Mouse (Mus musculus) retina, adult 2 months (tissue): ENCODE data around the gene Ubtd1.

Source experiments
- DNase-seq: peaks from one replicate; pipeline ENCODE4 v3.0.0-alpha.2; 2012; ENCODE audit warnings: low read depth, low spot score

The Ubtd1 gene

GRCm38 (mm10) chr19:42021681-42022541 is 40.3 kb downstream of the Ubtd1 start:
- DNase-seq, result peak; percentile 84

GRCm38 (mm10) chr19:42022542-42022848 is 40.9 kb downstream of the Ubtd1 start:
- DNase-seq, result no peak

- peak; percentile 65 for DNase-seq
These were observed 44.6 kb downstream of the Ubtd1 start for GRCm38 (mm10) chr19:42026158-42026557.

GRCm38 (mm10) chr19:42031112-42031511 is 49.5 kb downstream of the Ubtd1 start:
- DNase-seq, result no peak

GRCm38 (mm10) chr19:42033611-42034010 is 52.0 kb downstream of the Ubtd1 start:
- DNase-seq, result no peak

GRCm38 (mm10) chr19:42034146-42034775 is 52.7 kb downstream of the Ubtd1 start:
- DNase-seq, result no peak

- no peak for DNase-seq
These were observed 53.4 kb downstream of the Ubtd1 start for GRCm38 (mm10) chr19:42034881-42035455.

- peak; percentile 45 for DNase-seq
These were observed 54.1 kb downstream of the Ubtd1 start, which contains the start of gene Ankrd2 for GRCm38 (mm10) chr19:42035456-42036248. Gene Ankrd2, plus strand, starts transcription at chr19:42036000.

GRCm38 (mm10) chr19:42036357-42036756 is 54.8 kb downstream of the Ubtd1 start:
- DNase-seq, result no peak

GRCm38 (mm10) chr19:42037167-42037702 is 55.7 kb downstream of the Ubtd1 start:
- DNase-seq, result no peak

GRCm38 (mm10) chr19:42038310-42038709 is 56.7 kb downstream of the Ubtd1 start:
- no peak for DNase-seq

GRCm38 (mm10) chr19:42043988-42044387 is 62.4 kb downstream of the Ubtd1 start:
- DNase-seq, result no peak

GRCm38 (mm10) chr19:42045269-42046102 is 63.9 kb downstream of the Ubtd1 start, which contains the start of gene Hoga1:
Gene Hoga1, plus strand, starts transcription at chr19:42045610.
- DNase-seq, result no peak

- DNase-seq, result no peak
These were observed 68.7 kb downstream of the Ubtd1 start for GRCm38 (mm10) chr19:42050251-42050650.

- no peak for DNase-seq
These were observed 69.8 kb downstream of the Ubtd1 start for GRCm38 (mm10) chr19:42051351-42051750.

GRCm38 (mm10) chr19:42051948-42052347 is 70.4 kb downstream of the Ubtd1 start, which contains the start of gene 4933411K16Rik:
Gene 4933411K16Rik, plus strand, starts transcription at chr19:42052248.
- DNase-seq, result no peak

GRCm38 (mm10) chr19:42054255-42054654 is 72.7 kb downstream of the Ubtd1 start:
- DNase-seq, result no peak

GRCm38 (mm10) chr19:42055881-42056280 is 74.3 kb downstream of the Ubtd1 start:
- DNase-seq, result no peak

- no peak for DNase-seq
These were observed 75.3 kb downstream of the Ubtd1 start for GRCm38 (mm10) chr19:42056719-42057409.

GRCm38 (mm10) chr19:42058426-42058825 is 76.9 kb downstream of the Ubtd1 start:
- DNase-seq, result no peak
